Mouse (Mus musculus) bone marrow, adult 2 months (tissue): Measurements from ENCODE around the gene Suv39h1.
A peak's percentile ranks its signal among the peaks of the same experiment; 100 is the strongest.

ENCODE experiments used
- CTCF ChIP-seq: fragments of 200-500 bp; IDR thresholded peaks from 2 replicates; pipeline ENCODE4 v1.5.1; 2011; ENCODE audit warnings: low read length, control low read depth; ENCODE audit not compliant: control insufficient read depth, insufficient read depth
- POLR2A ChIP-seq: fragments of 200-500 bp; IDR thresholded peaks from 2 replicates; pipeline ENCODE4 v1.6.1; 2011; ENCODE audit warnings: low read depth, mild to moderate bottlenecking, control low read depth, low read length, borderline replicate concordance; ENCODE audit not compliant: control insufficient read depth

- TF ChIP-seq CTCF (peak; percentile 15; the same call in 1 of the 2 replicates), POLR2A (no peak)
Observed at GRCm38 (mm10) chrX:8033009-8033408, 41.6 kb downstream of the Suv39h1 start.
